Mouse (Mus musculus): ENCODE data around the gene Olfr820. TPM values are rescaled to one million over a fixed set of nuclear protein-coding genes. Genes with fewer than 3 reads are reported as not detected.

Gene Olfr820
- polyA plus RNA-seq (2021; fragmentation: Nextera tagmentation) = not detected in 2 replicates
- long read RNA-seq, experiment 1 = 0 reads
- long read RNA-seq, experiment 2 = 0 reads

DNA sequence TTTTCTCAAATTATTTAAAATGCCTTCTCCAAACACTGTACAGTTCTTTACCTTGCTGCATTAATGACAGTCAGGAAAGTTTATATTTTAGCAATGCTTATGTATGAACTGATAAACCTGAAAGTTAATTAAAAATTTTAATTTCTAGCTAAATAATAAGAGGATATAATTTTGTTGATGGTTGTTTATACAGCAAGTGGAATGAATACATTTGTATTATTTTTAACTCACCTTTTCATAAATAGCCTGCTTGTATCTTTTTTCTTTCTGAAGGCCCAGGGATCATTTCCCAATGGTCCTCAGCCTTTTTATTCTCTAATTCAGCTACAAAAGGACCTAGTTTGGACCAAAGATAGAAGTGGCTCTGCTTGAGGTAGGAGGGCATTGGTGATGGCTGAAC, at the start of gene Olfr820:
Gene Olfr820, plus strand, starts transcription at position 301 of the 400 bp plus-strand sequence.

DNA sequence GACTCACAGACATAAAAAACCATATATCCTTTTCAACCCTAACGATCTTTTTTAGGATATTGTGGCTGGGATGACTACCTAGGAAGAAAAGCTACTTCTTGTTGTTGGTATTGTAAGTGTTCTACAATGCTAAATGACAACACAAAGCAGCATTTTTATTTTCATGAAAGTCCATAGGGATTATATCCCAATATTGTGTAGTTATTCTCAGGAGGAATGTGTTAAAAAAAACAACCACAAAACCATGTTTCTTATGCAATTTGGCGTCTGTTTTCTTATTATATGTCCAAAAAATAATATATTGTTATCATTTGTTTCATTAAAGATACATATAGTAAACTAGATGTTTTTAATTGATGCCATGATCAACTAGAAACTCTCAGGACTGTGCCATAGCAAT, 45.3 kb upstream of the Olfr820 start, which contains the start of gene Olfr819:
Gene Olfr819, minus strand, starts transcription at position 101 of the 400 bp plus-strand sequence.

DNA sequence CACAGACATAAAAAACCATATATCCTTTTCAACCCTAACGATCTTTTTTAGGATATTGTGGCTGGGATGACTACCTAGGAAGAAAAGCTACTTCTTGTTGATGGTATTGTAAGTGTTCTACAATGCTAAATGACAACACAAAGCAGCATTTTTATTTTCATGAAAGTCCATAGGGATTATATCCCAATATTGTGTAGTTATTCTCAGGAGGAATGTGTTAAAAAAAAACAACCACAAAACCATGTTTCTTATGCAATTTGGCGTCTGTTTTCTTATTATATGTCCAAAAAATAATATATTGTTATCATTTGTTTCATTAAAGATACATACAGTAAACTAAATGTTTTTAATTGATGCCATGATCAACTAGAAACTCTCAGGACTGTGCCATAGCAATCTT, 36.4 kb upstream of the Olfr820 start, which contains the start of gene Olfr247:
Gene Olfr247, minus strand, starts transcription at position 101 of the 400 bp plus-strand sequence.

DNA sequence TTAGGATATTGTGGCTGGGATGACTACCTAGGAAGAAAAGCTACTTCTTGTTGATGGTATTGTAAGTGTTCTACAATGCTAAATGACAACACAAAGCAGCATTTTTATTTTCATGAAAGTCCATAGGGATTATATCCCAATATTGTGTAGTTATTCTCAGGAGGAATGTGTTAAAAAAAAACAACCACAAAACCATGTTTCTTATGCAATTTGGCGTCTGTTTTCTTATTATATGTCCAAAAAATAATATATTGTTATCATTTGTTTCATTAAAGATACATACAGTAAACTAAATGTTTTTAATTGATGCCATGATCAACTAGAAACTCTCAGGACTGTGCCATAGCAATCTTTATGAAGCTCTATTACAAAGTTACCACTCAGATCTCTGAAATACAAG, 27.5 kb upstream of the Olfr820 start, which contains the start of gene Gm10310:
Gene Gm10310, minus strand, starts transcription at position 101 of the 400 bp plus-strand sequence.

DNA sequence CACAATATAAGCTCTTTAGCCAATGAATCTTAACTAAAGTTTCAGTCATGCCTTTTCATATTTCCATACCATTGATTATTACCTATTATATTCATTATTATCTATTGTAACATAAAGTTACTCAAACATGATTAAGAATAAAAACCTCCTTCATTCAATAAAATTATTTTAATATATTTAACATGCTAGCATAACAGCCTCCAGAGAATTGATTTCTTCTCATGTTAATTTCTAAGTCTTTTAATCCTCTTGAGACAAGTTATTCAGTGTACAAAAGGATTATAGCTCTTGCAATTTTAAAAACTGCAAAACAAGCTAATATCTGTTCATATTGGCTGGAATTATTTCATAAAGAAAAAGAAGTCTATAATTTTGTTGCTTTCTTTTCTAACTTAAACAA, 17.6 kb downstream of the Olfr820 start, which contains the start of gene Olfr821:
Gene Olfr821, plus strand, starts transcription at position 301 of the 400 bp plus-strand sequence.

Other genes starting within 250 kb of the Olfr820 start
- not detected in 2 replicates for gene Olfr808, start 247.1 kb upstream of the Olfr820 start, polyA plus RNA-seq (2021; fragmentation: Nextera tagmentation)
- gene Olfr809, start 238.0 kb upstream of the Olfr820 start, polyA plus RNA-seq (2021; fragmentation: Nextera tagmentation) = not detected in 2 replicates
- gene Olfr810, start 217.7 kb upstream of the Olfr820 start, polyA plus RNA-seq (2021; fragmentation: Nextera tagmentation) = not detected in 2 replicates
- not detected in 2 replicates for gene Olfr811, start 208.2 kb upstream of the Olfr820 start, polyA plus RNA-seq (2021; fragmentation: Nextera tagmentation)
- not detected in 2 replicates for gene Olfr812, start 166.5 kb upstream of the Olfr820 start, polyA plus RNA-seq (2021; fragmentation: Nextera tagmentation)
- gene Olfr813, start 157.3 kb upstream of the Olfr820 start, polyA plus RNA-seq (2021; fragmentation: Nextera tagmentation) = not detected in 2 replicates
- gene Olfr814, start 132.8 kb upstream of the Olfr820 start, polyA plus RNA-seq (2021; fragmentation: Nextera tagmentation) = not detected in 2 replicates
- not detected in 2 replicates for gene Olfr815, start 106.8 kb upstream of the Olfr820 start, polyA plus RNA-seq (2021; fragmentation: Nextera tagmentation)
- not detected in 2 replicates for gene Olfr816, start 97.0 kb upstream of the Olfr820 start, polyA plus RNA-seq (2021; fragmentation: Nextera tagmentation)
- gene Olfr818, start 63.5 kb upstream of the Olfr820 start, polyA plus RNA-seq (2021; fragmentation: Nextera tagmentation) = not detected in 2 replicates
- gene Olfr819, start 45.4 kb upstream of the Olfr820 start, polyA plus RNA-seq (2021; fragmentation: Nextera tagmentation) = not detected in 2 replicates
- gene Olfr247, start 36.5 kb upstream of the Olfr820 start, polyA plus RNA-seq (2021; fragmentation: Nextera tagmentation) = not detected in 2 replicates
- gene Gm10310, start 27.6 kb upstream of the Olfr820 start, polyA plus RNA-seq (2021; fragmentation: Nextera tagmentation) = 0.03 TPM in 1 of 2 replicates, not detected in the other
- gene Olfr821, start 17.7 kb downstream of the Olfr820 start, polyA plus RNA-seq (2021; fragmentation: Nextera tagmentation) = not detected in 2 replicates
- not detected in 2 replicates for gene Olfr822, start 58.6 kb downstream of the Olfr820 start, polyA plus RNA-seq (2021; fragmentation: Nextera tagmentation)
- not detected in 2 replicates for gene Olfr823, start 102.8 kb downstream of the Olfr820 start, polyA plus RNA-seq (2021; fragmentation: Nextera tagmentation)
- gene Olfr824, start 117.4 kb downstream of the Olfr820 start, polyA plus RNA-seq (2021; fragmentation: Nextera tagmentation) = not detected in 2 replicates
- not detected in 2 replicates for gene Olfr825, start 154.1 kb downstream of the Olfr820 start, polyA plus RNA-seq (2021; fragmentation: Nextera tagmentation)
- not detected in 2 replicates for gene Olfr826, start 171.6 kb downstream of the Olfr820 start, polyA plus RNA-seq (2021; fragmentation: Nextera tagmentation)
- gene Olfr827, start 201.8 kb downstream of the Olfr820 start, polyA plus RNA-seq (2021; fragmentation: Nextera tagmentation) = not detected in 2 replicates